ENCODE assay signal across 24 mouse cellular contexts in genomic region chr13:48932692-48933091, GRCm38 (mm10). TPM values are rescaled to one million over a fixed set of nuclear protein-coding genes. Genes with fewer than 3 reads are reported as not detected.
DNase-seq lines count a peak whose midpoint lies in the region; ATAC-seq lines count a peak whose summit lies in the region.
"Had no signal": no experiment of that assay in that cellular context is flagged by ENCODE, and none has a peak within 500 bp of the region (broad histone marks: within the 10 kb centered on the region; RNA-seq: fewer than 3 reads in every experiment).

No protein-coding gene starts in this region.

- H3K9ac ChIP-seq in hindbrain, embryonic 16.5 days (ENCODE audit: low read depth, low read length) = no peak overlapping the region
- no peak overlapping the region for H3K9ac ChIP-seq in hindbrain, embryonic 13.5 days
- H3K9ac ChIP-seq: forebrain, embryonic 13.5 days; hindbrain, embryonic 15.5 days; limb, embryonic 13.5 days; liver, embryonic 14.5 days; lung, embryonic 14.5 days; neural tube, embryonic 13.5 days had no signal

- H3K27me3 ChIP-seq in hindbrain, embryonic 16.5 days (replicated peaks; ENCODE audit: control insufficient read depth, insufficient read depth, low read length) = no peaks in the 10 kb centered on the region
- H3K27me3 ChIP-seq in hindbrain, embryonic 13.5 days = no peaks in the 10 kb centered on the region
- no peaks in the 10 kb centered on the region for H3K27me3 ChIP-seq in megakaryocyte, embryonic 14.5 days (replicated peaks)
- no peaks in the 10 kb centered on the region for H3K27me3 ChIP-seq in forebrain, embryonic 10.5 days (ENCODE audit: poor library complexity, severe bottlenecking)
- H3K27me3 ChIP-seq: forebrain, embryonic 13.5 days; hindbrain, embryonic 15.5 days; limb, embryonic 13.5 days; neural tube, embryonic 13.5 days had no signal

- ATAC-seq in hindbrain, embryonic 16.5 days = 0 out of 2 replicates have a peak, but pooled peaks have one; percentile 22
- no peak for ATAC-seq in hindbrain, embryonic 13.5 days (ENCODE audit: low FRiP score)
- ATAC-seq in megakaryocyte, adult 5-6 weeks (ENCODE audit: poor library complexity, severe bottlenecking) = no peak
- ATAC-seq in erythroblast, adult 5-6 weeks (replicated peaks; ENCODE audit: low FRiP score, poor library complexity, severe bottlenecking) = 0 out of 2 replicates have a peak, but pooled peaks have one; percentile 38
- ATAC-seq: forebrain, embryonic 13.5 days; intestine, postnatal 0 days; midbrain, embryonic 16.5 days had no signal

- no peak overlapping the region for H3K4me3 ChIP-seq in hindbrain, embryonic 16.5 days (ENCODE audit: low read length)
- no peak overlapping the region for H3K4me3 ChIP-seq in hindbrain, embryonic 13.5 days
- H3K4me3 ChIP-seq in megakaryocyte, embryonic 14.5 days (replicated peaks) = peak overlapping the region; percentile 7
- H3K4me3 ChIP-seq in forebrain, embryonic 10.5 days = no peak overlapping the region
- H3K4me3 ChIP-seq: forebrain, embryonic 13.5 days; heart, embryonic 10.5 days; hindbrain, embryonic 15.5 days; limb, embryonic 13.5 days; midbrain, embryonic 10.5 days; myocyte; neural tube, embryonic 13.5 days had no signal

- H3K4me2 ChIP-seq in hindbrain, embryonic 16.5 days (ENCODE audit: low read length) = no peak overlapping the region
- H3K4me2 ChIP-seq in hindbrain, embryonic 13.5 days = no peak overlapping the region
- H3K4me2 ChIP-seq: forebrain, embryonic 13.5 days; hindbrain, embryonic 15.5 days; limb, embryonic 13.5 days; lung, embryonic 14.5 days; neural tube, embryonic 13.5 days had no signal

- no peaks in the 10 kb centered on the region for H3K4me1 ChIP-seq in hindbrain, embryonic 16.5 days (ENCODE audit: control insufficient read depth, insufficient read depth, low read depth, low read length)
- H3K4me1 ChIP-seq in hindbrain, embryonic 13.5 days (replicated peaks) = peaks cover 5% of the 10 kb centered on the region; the same call in 1 of the 2 replicates
- peaks cover 80% of the 10 kb centered on the region for H3K4me1 ChIP-seq in megakaryocyte, embryonic 14.5 days
- H3K4me1 ChIP-seq in forebrain, embryonic 10.5 days = no peaks in the 10 kb centered on the region
- H3K4me1 ChIP-seq: hindbrain, embryonic 15.5 days; limb, embryonic 13.5 days; neural tube, embryonic 13.5 days had no signal

- H3K9me3 ChIP-seq in hindbrain, embryonic 16.5 days (ENCODE audit: control insufficient read depth, low read length) = no peaks in the 10 kb centered on the region
- H3K9me3 ChIP-seq in hindbrain, embryonic 13.5 days = no peaks in the 10 kb centered on the region
- H3K9me3 ChIP-seq in megakaryocyte, embryonic 14.5 days = no peaks in the 10 kb centered on the region
- H3K9me3 ChIP-seq in forebrain, embryonic 10.5 days = no peaks in the 10 kb centered on the region
- H3K9me3 ChIP-seq: forebrain, embryonic 13.5 days; heart, embryonic 10.5 days; hindbrain, embryonic 15.5 days; limb, embryonic 13.5 days; midbrain, embryonic 10.5 days; neural tube, embryonic 13.5 days had no signal

- no peak for DNase-seq in forebrain, embryonic 10.5 days (ENCODE audit: extremely low spot score, low spot score)
- DNase-seq in right cerebral cortex, postnatal 25 days = no peak
- DNase-seq: cerebellum, adult 11-12 months; cerebellum, postnatal 10 days; heart, postnatal 4 days; lung, embryonic 14.5 days; lung, postnatal 36 days; retina, postnatal 1 day had no signal

- WGBS in hindbrain, embryonic 16.5 days = 99% methylated on average over 3 of the region's 3 CpGs
- 96% methylated on average over 3 of the region's 3 CpGs for WGBS in hindbrain, embryonic 13.5 days
- 88% methylated on average over 3 of the region's 3 CpGs for WGBS in forebrain, embryonic 10.5 days

- no peak overlapping the region for H3K27ac ChIP-seq in hindbrain, embryonic 16.5 days (ENCODE audit: low read depth, low read length)
- H3K27ac ChIP-seq in hindbrain, embryonic 13.5 days = no peak overlapping the region
- H3K27ac ChIP-seq in forebrain, embryonic 10.5 days = no peak overlapping the region
- H3K27ac ChIP-seq: forebrain, embryonic 13.5 days; heart, embryonic 10.5 days; hindbrain, embryonic 15.5 days; kidney, postnatal 0 days; limb, embryonic 13.5 days; liver, embryonic 14.5 days; midbrain, embryonic 10.5 days; neural tube, embryonic 13.5 days had no signal

- H3K36me3 ChIP-seq in hindbrain, embryonic 16.5 days (ENCODE audit: control insufficient read depth, insufficient read depth, low read length) = peaks cover 8% of the 10 kb centered on the region
- H3K36me3 ChIP-seq in hindbrain, embryonic 13.5 days = peaks cover 43% of the 10 kb centered on the region
- peaks cover 94% of the 10 kb centered on the region for H3K36me3 ChIP-seq in megakaryocyte, embryonic 14.5 days (replicated peaks; ENCODE audit: low read length)
- H3K36me3 ChIP-seq in forebrain, embryonic 10.5 days (replicated peaks) = peaks cover 91% of the 10 kb centered on the region

RNA-seq across cellular contexts. Expression of gene Fam120a, which starts 35.1 kb away (rescaled TPM):
- 9.8 and 10.9 TPM in 2 replicates for polyA plus RNA-seq in hindbrain, embryonic 16.5 days (2015; fragmentation: Nextera tagmentation; extraction: Ambion mirVana)
- polyA plus RNA-seq in hindbrain, embryonic 13.5 days (2015; fragmentation: Nextera tagmentation; extraction: Ambion mirVana) = 12.2 and 12.4 TPM in 2 replicates
- 60.7 and 71.7 TPM in 2 replicates for polyA plus RNA-seq in megakaryocyte, embryonic 14.5 days (2012; ENCODE audit: insufficient read depth, low replicate concordance)
- 191 and 192 TPM in 2 replicates for total RNA-seq in megakaryocyte, adult 5-6 weeks (2015)
- 118 and 132 TPM in 2 replicates for total RNA-seq in megakaryocyte, adult 5-6 weeks (2017)
- 66.7 and 81.5 TPM in 2 replicates for total RNA-seq in erythroblast, adult 5-6 weeks (2015; ENCODE audit: low replicate concordance)
- total RNA-seq in erythroblast, adult 5-6 weeks (2017; ENCODE audit: low replicate concordance) = 38.6 and 47.6 TPM in 2 replicates
- polyA plus RNA-seq in forebrain, embryonic 10.5 days (2016; fragmentation: Nextera tagmentation; extraction: Ambion mirVana) = 13.7 and 14.5 TPM in 2 replicates

Comparison
In these comparisons a context has a peak if more than half of its experiments do, and no peak if none do; other contexts are left out.
1. ATAC-seq: peak in hindbrain, embryonic 16.5 days (single experiment) and erythroblast, adult 5-6 weeks (single experiment); none in hindbrain, embryonic 13.5 days (single experiment) and megakaryocyte, adult 5-6 weeks (single experiment).